Mouse (Mus musculus): Measurements from ENCODE around the gene Bloc1s6. TPM values are rescaled to one million over a fixed set of nuclear protein-coding genes. Genes with fewer than 3 reads are reported as not detected.
A peak's percentile ranks its signal among the peaks of the same experiment; 100 is the strongest.

Gene Bloc1s6
- total and polyA plus RNA-seq, 2 experiments = 8.5 to 11.1 TPM

- H3K9ac ChIP-seq (ENCODE audit: low read depth, low read length) = peak overlapping the region; percentile 45
- 22% methylated on average over 7 of the region's 7 CpGs for WGBS
- H3K4me3 ChIP-seq (ENCODE audit: insufficient read depth, low read depth, low read length) = no peak overlapping the region
- peak overlapping the region; percentile 70 for H3K27ac ChIP-seq (replicated peaks; ENCODE audit: insufficient read depth, low read depth, low read length)
- DNase-seq (ENCODE audit: extremely low read depth, low read depth, low spot score) = peak; percentile 99
- TF ChIP-seq CTCF (IDR thresholded peaks at IDR 0.05; ENCODE audit: low read depth, low read length) (no peak), POLR2A (IDR thresholded peaks at IDR 0.05; ENCODE audit: extremely low read depth, insufficient read depth, low read length) (no peak)
- H3K36me3 ChIP-seq (ENCODE audit: control insufficient read depth, insufficient read depth, low read length) = peaks cover 30% of the 10 kb centered on the region
- peaks cover 18% of the 10 kb centered on the region for H3K4me1 ChIP-seq (ENCODE audit: control insufficient read depth, insufficient read depth, low read length)
- H3K79me2 ChIP-seq (ENCODE audit: control insufficient read depth, insufficient read depth, low read length) = peaks cover 8% of the 10 kb centered on the region; the same call in 1 of the 2 replicates
- H3K27me3 ChIP-seq (ENCODE audit: control insufficient read depth, insufficient read depth, low read length) = no peaks in the 10 kb centered on the region
Observed at GRCm38 (mm10) chr2:122789311-122789710, 51.0 kb downstream of the Bloc1s6 start.

- no peak for DNase-seq (ENCODE audit: extremely low read depth, low read depth, low spot score)
- no peak for TF ChIP-seq CTCF (IDR thresholded peaks at IDR 0.05; ENCODE audit: low read depth, low read length)
- H3K27me3 ChIP-seq (ENCODE audit: control insufficient read depth, insufficient read depth, low read length) = no peaks in the 10 kb centered on the region
- H3K36me3 ChIP-seq (ENCODE audit: control insufficient read depth, insufficient read depth, low read length) = peaks cover 30% of the 10 kb centered on the region
- WGBS = 54% methylated on average over 6 of the region's 6 CpGs
- H3K9ac ChIP-seq (ENCODE audit: low read depth, low read length) = peak overlapping the region; percentile 45
- peak overlapping the region; percentile 70 for H3K27ac ChIP-seq (replicated peaks; ENCODE audit: insufficient read depth, low read depth, low read length)
- H3K4me3 ChIP-seq (ENCODE audit: insufficient read depth, low read depth, low read length) = no peak overlapping the region
- H3K4me1 ChIP-seq (ENCODE audit: control insufficient read depth, insufficient read depth, low read length) = peaks cover 17% of the 10 kb centered on the region
- H3K79me2 ChIP-seq (ENCODE audit: control insufficient read depth, insufficient read depth, low read length) = peaks cover 8% of the 10 kb centered on the region; the same call in 1 of the 2 replicates
Observed at GRCm38 (mm10) chr2:122789730-122790129, 51.4 kb downstream of the Bloc1s6 start.

Other genes with a start within 250 kb of the Bloc1s6 start
- gene Gatm, start 127.2 kb upstream of the Bloc1s6 start, total RNA-seq (2014; rRNA removed) = 11.9 and 13.6 TPM in 2 replicates
- gene Gatm, start 127.2 kb upstream of the Bloc1s6 start, polyA plus RNA-seq (2012; rRNA removed) = 3.2 and 9.9 TPM in 2 replicates
- gene AA467197, start 101.5 kb upstream of the Bloc1s6 start, total RNA-seq (2014; rRNA removed) = not detected in 2 replicates
- gene AA467197, start 101.5 kb upstream of the Bloc1s6 start, polyA plus RNA-seq (2012; rRNA removed) = not detected in 2 replicates
- gene Slc30a4, start 35.8 kb upstream of the Bloc1s6 start, total RNA-seq (2014; rRNA removed) = 8.5 and 8.8 TPM in 2 replicates
- gene Slc30a4, start 35.8 kb upstream of the Bloc1s6 start, polyA plus RNA-seq (2012; rRNA removed) = 2.3 and 2.4 TPM in 2 replicates
- 332 and 378 TPM in 2 replicates for gene Sqor, start 26.7 kb downstream of the Bloc1s6 start, total RNA-seq (2014; rRNA removed)
- gene Sqor, start 26.7 kb downstream of the Bloc1s6 start, polyA plus RNA-seq (2012; rRNA removed) = 162 and 165 TPM in 2 replicates

Data from liver, adult 2 months (tissue).